Mouse (Mus musculus): ENCODE data around the gene Dnm2.

GRCm38 (mm10) chr9:21513466-21513865 is 88.8 kb downstream of the Dnm2 start:
- TF ChIP-seq POLR2A (IDR thresholded peaks at IDR 0.05; ENCODE audit: control insufficient read depth, extremely low read depth, insufficient read depth, low read length, poor library complexity), result no peak
- TF ChIP-seq CTCF (IDR thresholded peaks at IDR 0.05; ENCODE audit: borderline replicate concordance, control insufficient read depth, extremely low read depth, insufficient read depth, low read length, poor library complexity), result no peak
